Mouse (Mus musculus) embryonic facial prominence, embryonic 12.5 days (tissue): ENCODE results near the gene Exo5. TPM values are rescaled to one million over a fixed set of nuclear protein-coding genes. Genes with fewer than 3 reads are reported as not detected.
A peak's percentile ranks its signal among the peaks of the same experiment; 100 is the strongest.

ENCODE experiments used
- ATAC-seq: fragments of 200-750 bp; cut with Nextera tagmentation; 2 replicates; pipeline ENCODE4 v1.8.0; 2017; ENCODE audit not compliant: insufficient number of reproducible peaks, insufficient read depth, low FRiP score, low TSS enrichment
- H3K27ac ChIP-seq: fragments of 300-500 bp; sonication (generic); 2 replicates; pipeline ENCODE4 v1.5.1; 2016; ENCODE audit warnings: mild to moderate bottlenecking
- H3K27me3 ChIP-seq: fragments of 300-500 bp; sonication (generic); 2 replicates; pipeline ENCODE4 v1.6.1; 2016; ENCODE audit warnings: mild to moderate bottlenecking, moderate library complexity
- H3K36me3 ChIP-seq: fragments of 300-500 bp; sonication (generic); 2 replicates; pipeline ENCODE4 v1.6.1; 2016; ENCODE audit warnings: mild to moderate bottlenecking
- H3K4me1 ChIP-seq: fragments of 300-500 bp; sonication (generic); 2 replicates; pipeline ENCODE4 v1.6.1; 2016
- H3K4me2 ChIP-seq: fragments of 300-500 bp; sonication (generic); replicated peaks from 2 replicates; pipeline ENCODE4 v1.6.1; 2016; ENCODE audit warnings: mild to moderate bottlenecking, moderate library complexity
- H3K4me3 ChIP-seq: fragments of 300-500 bp; sonication (generic); 2 replicates; pipeline ENCODE4 v1.5.1; 2016; ENCODE audit warnings: mild to moderate bottlenecking
- H3K9ac ChIP-seq: fragments of 300-500 bp; sonication (generic); 2 replicates; pipeline ENCODE4 v1.6.1; 2016; ENCODE audit warnings: mild to moderate bottlenecking, moderate library complexity
- H3K9me3 ChIP-seq: fragments of 300-500 bp; sonication (generic); 2 replicates; pipeline ENCODE4 v1.6.1; 2016; ENCODE audit warnings: mild to moderate bottlenecking, moderate library complexity
- WGBS: fragments of 180-500 bp; shearing (Covaris S2); methylation state at CpG from one replicate; pipeline ENCODE4 v1.1.7; 2016; 5-methylcytosine and 5-hydroxymethylcytosine counted together
- polyA plus RNA-seq: library from polyadenylated mRNA; unstranded; fragments of >200 nt; fragmentation: Nextera tagmentation; extraction: Ambion mirVana; gene quantifications from 2 replicates; pipeline ENCODE4 v1.2.1, GENCODE M21; 2016

Exo5 gene
- polyA plus RNA-seq, 1 experiment from 2014 or later = 33.1 TPM

DNA sequence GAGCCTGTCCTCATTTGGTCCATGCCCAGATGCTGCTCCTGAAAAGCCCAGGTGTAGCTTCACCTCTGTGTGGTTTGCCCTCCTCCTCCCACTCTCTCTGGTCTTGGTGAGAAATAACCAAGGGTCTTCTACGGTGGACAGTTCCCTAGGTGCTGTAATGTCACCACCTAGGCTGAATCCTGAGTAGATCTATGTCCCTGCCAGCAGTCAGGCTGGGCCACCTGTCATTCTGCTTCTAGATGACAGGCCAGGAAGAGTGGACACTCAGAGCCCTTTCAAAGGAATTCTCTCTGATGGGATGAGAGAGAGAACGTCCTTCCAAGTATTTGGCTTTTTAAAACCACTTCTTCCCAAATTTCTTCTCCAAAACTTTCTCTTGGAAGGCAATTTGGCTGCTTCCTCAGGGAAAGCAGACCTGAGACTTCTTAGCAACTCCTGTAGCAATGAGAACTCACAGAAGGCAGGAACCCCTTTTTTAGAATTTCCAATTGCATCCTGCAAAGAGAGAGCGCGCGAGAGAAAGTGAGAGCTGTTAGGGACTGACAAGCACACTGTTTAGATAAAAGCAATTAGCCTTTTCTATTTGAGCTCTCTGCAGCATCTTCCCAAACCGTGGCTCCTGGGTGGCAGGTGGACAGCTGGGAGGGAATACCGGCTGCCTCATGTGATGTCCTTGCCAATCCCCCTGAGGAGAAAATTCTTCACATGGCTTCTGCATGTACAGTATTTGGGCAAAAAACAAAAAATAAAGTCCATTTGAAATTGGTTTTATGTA lies 28.8 kb downstream of the Exo5 start:
- no peak overlapping the region for H3K27ac ChIP-seq
- 80% methylated on average over 7 of the region's 7 CpGs for WGBS
- no peak overlapping the region for H3K4me2 ChIP-seq
- H3K27me3 ChIP-seq = peaks cover 9% of the 10 kb centered on the region; the same call in 1 of the 2 replicates
- no peaks in the 10 kb centered on the region for H3K36me3 ChIP-seq
- ATAC-seq = no peak
- no peaks in the 10 kb centered on the region for H3K9me3 ChIP-seq
- H3K9ac ChIP-seq = no peak overlapping the region
- H3K4me1 ChIP-seq = peaks cover 10% of the 10 kb centered on the region
- no peak overlapping the region for H3K4me3 ChIP-seq

- Histone ChIP-seq H3K4me2 (no peak overlapping the region), H3K27ac (no peak overlapping the region), H3K9ac (no peak overlapping the region), H3K36me3 (no peaks in the 10 kb centered on the region), H3K4me1 (peaks cover 14% of the 10 kb centered on the region), H3K27me3 (peaks cover 9% of the 10 kb centered on the region; the same call in 1 of the 2 replicates), H3K9me3 (no peaks in the 10 kb centered on the region), H3K4me3 (no peak overlapping the region)
- 79% methylated on average over 7 of the region's 7 CpGs for WGBS
- no peak for ATAC-seq
Measured at GRCm38 (mm10) chr4:120895226-120895625, 29.6 kb downstream of the Exo5 start.

GRCm38 (mm10) chr4:120894584-120894983 lies 30.2 kb downstream of the Exo5 start:
- Histone ChIP-seq H3K36me3 (no peaks in the 10 kb centered on the region), H3K27ac (no peak overlapping the region), H3K9me3 (no peaks in the 10 kb centered on the region), H3K4me2 (no peak overlapping the region), H3K9ac (no peak overlapping the region), H3K4me1 (peaks cover 18% of the 10 kb centered on the region), H3K27me3 (peaks cover 9% of the 10 kb centered on the region; the same call in 1 of the 2 replicates), H3K4me3 (no peak overlapping the region)
- ATAC-seq = no peak
- 76% methylated on average over 11 of the region's 11 CpGs for WGBS

GRCm38 (mm10) chr4:120893656-120894401 lies 31.0 kb downstream of the Exo5 start:
- Histone ChIP-seq H3K4me3 (no peak overlapping the region), H3K27ac (no peak overlapping the region), H3K4me2 (no peak overlapping the region), H3K27me3 (peaks cover 9% of the 10 kb centered on the region; the same call in 1 of the 2 replicates), H3K9ac (no peak overlapping the region), H3K36me3 (no peaks in the 10 kb centered on the region), H3K4me1 (peaks cover 23% of the 10 kb centered on the region), H3K9me3 (no peaks in the 10 kb centered on the region)
- no peak for ATAC-seq
- 55% methylated on average over 11 of the region's 11 CpGs for WGBS

- H3K36me3 ChIP-seq = no peaks in the 10 kb centered on the region
- no peak overlapping the region for H3K9ac ChIP-seq
- ATAC-seq = no peak
- H3K27me3 ChIP-seq = peaks cover 9% of the 10 kb centered on the region; the same call in 1 of the 2 replicates
- WGBS = 67% methylated on average over 1 of the region's 1 CpGs
- H3K9me3 ChIP-seq = no peaks in the 10 kb centered on the region
- peaks cover 23% of the 10 kb centered on the region for H3K4me1 ChIP-seq
- H3K4me2 ChIP-seq = no peak overlapping the region
- H3K27ac ChIP-seq = no peak overlapping the region
- H3K4me3 ChIP-seq = no peak overlapping the region
Measured at GRCm38 (mm10) chr4:120892516-120892915, 32.3 kb downstream of the Exo5 start.

GRCm38 (mm10) chr4:120891960-120892359 lies 32.9 kb downstream of the Exo5 start:
- Histone ChIP-seq H3K4me2 (no peak overlapping the region), H3K36me3 (no peaks in the 10 kb centered on the region), H3K9me3 (no peaks in the 10 kb centered on the region), H3K27ac (no peak overlapping the region), H3K27me3 (peaks cover 9% of the 10 kb centered on the region; the same call in 1 of the 2 replicates), H3K4me3 (no peak overlapping the region), H3K4me1 (peaks cover 27% of the 10 kb centered on the region), H3K9ac (no peak overlapping the region)
- ATAC-seq = no peak

GRCm38 (mm10) chr4:120890754-120891440 lies 33.9 kb downstream of the Exo5 start:
- peaks cover 9% of the 10 kb centered on the region; the same call in 1 of the 2 replicates for H3K27me3 ChIP-seq
- no peaks in the 10 kb centered on the region for H3K36me3 ChIP-seq
- H3K9ac ChIP-seq = no peak overlapping the region
- peak; percentile 67 for ATAC-seq
- no peaks in the 10 kb centered on the region for H3K9me3 ChIP-seq
- no peak overlapping the region for H3K4me3 ChIP-seq
- H3K4me1 ChIP-seq = peaks cover 30% of the 10 kb centered on the region
- H3K4me2 ChIP-seq = no peak overlapping the region
- WGBS = 48% methylated on average over 11 of the region's 11 CpGs
- no peak overlapping the region for H3K27ac ChIP-seq

GRCm38 (mm10) chr4:120888884-120889283 lies 35.9 kb downstream of the Exo5 start:
- no peaks in the 10 kb centered on the region for H3K9me3 ChIP-seq
- H3K4me2 ChIP-seq = no peak overlapping the region
- H3K36me3 ChIP-seq = no peaks in the 10 kb centered on the region
- H3K4me1 ChIP-seq = peaks cover 34% of the 10 kb centered on the region
- peaks cover 4% of the 10 kb centered on the region; the same call in 1 of the 2 replicates for H3K27me3 ChIP-seq
- H3K4me3 ChIP-seq = no peak overlapping the region
- 65% methylated on average over 8 of the region's 8 CpGs for WGBS
- H3K9ac ChIP-seq = no peak overlapping the region
- no peak for ATAC-seq
- no peak overlapping the region for H3K27ac ChIP-seq

- no peak for ATAC-seq
- Histone ChIP-seq H3K9me3 (no peaks in the 10 kb centered on the region), H3K4me2 (no peak overlapping the region), H3K9ac (no peak overlapping the region), H3K27ac (no peak overlapping the region), H3K4me3 (no peak overlapping the region), H3K4me1 (peaks cover 32% of the 10 kb centered on the region), H3K27me3 (no peaks in the 10 kb centered on the region), H3K36me3 (no peaks in the 10 kb centered on the region)
- WGBS = 24% methylated on average over 8 of the region's 8 CpGs
Measured at GRCm38 (mm10) chr4:120887381-120888112, 37.3 kb downstream of the Exo5 start.

DNA sequence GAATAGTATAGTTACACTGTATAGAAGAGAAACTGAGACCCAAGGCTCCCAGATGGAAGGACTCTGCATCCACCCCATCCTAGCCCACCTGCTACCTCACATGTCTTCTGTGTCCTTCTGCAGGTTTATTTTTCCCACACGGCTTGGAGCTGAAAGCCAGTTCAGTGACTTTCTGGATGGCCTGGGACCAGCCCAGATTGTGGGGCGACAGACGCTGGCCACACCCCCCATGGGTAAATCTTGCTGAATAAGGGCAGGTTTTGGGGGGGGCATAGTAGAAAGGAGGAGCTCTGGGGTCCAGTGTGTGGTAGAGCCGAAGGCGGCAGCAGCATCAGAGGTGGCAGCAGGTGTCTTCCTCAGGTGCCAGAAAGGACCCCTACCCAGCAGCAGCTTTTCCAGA lies 38.0 kb downstream of the Exo5 start:
- 87% methylated on average over 5 of the region's 5 CpGs for WGBS
- Histone ChIP-seq H3K4me1 (peaks cover 39% of the 10 kb centered on the region), H3K27me3 (no peaks in the 10 kb centered on the region), H3K27ac (no peak overlapping the region), H3K9ac (no peak overlapping the region), H3K36me3 (no peaks in the 10 kb centered on the region), H3K9me3 (no peaks in the 10 kb centered on the region), H3K4me3 (no peak overlapping the region), H3K4me2 (no peak overlapping the region)
- no peak for ATAC-seq

GRCm38 (mm10) chr4:120886131-120886530 lies 38.7 kb downstream of the Exo5 start:
- H3K27ac ChIP-seq = no peak overlapping the region
- H3K4me2 ChIP-seq = no peak overlapping the region
- no peak overlapping the region for H3K9ac ChIP-seq
- H3K4me1 ChIP-seq = peaks cover 36% of the 10 kb centered on the region
- no peak for ATAC-seq
- H3K9me3 ChIP-seq = no peaks in the 10 kb centered on the region
- H3K36me3 ChIP-seq = no peaks in the 10 kb centered on the region
- 36% methylated on average over 4 of the region's 4 CpGs for WGBS
- H3K27me3 ChIP-seq = no peaks in the 10 kb centered on the region
- no peak overlapping the region for H3K4me3 ChIP-seq
